Mouse (Mus musculus): Measurements from ENCODE around the gene Crybg2.

GRCm38 (mm10) chr4:134098628-134099027 lies 38.0 kb downstream of the Crybg2 start:
- TF ChIP-seq CTCF (IDR thresholded peaks at IDR 0.05; ENCODE audit: borderline replicate concordance, insufficient read depth, low read length) (no peak), POLR2A (IDR thresholded peaks at IDR 0.05; ENCODE audit: low read depth, low read length) (no peak)
